Mouse (Mus musculus) heart, embryonic 11.5 days (tissue): ENCODE measurements around the gene Gm11273. TPM values are rescaled to one million over a fixed set of nuclear protein-coding genes. Genes with fewer than 3 reads are reported as not detected.
"Not testable (repeated sequence)": the region's sequence is repeated elsewhere in the genome, so short reads cannot be mapped to it uniquely, and the experiment has no call there.

Source experiments
- ATAC-seq: fragments of 200-750 bp; cut with Nextera tagmentation; replicated peaks from 2 replicates; pipeline ENCODE4 v1.8.0; 2017; ENCODE audit warnings: moderate library complexity; ENCODE audit not compliant: insufficient number of reproducible peaks, low FRiP score, low TSS enrichment
- H3K27ac ChIP-seq: fragments of 300-500 bp; sonication (generic); 2 replicates; pipeline ENCODE4 v1.5.1; 2014; ENCODE audit warnings: mild to moderate bottlenecking, low read depth, low read length
- H3K27me3 ChIP-seq: fragments of 300-500 bp; sonication (generic); 2 replicates; pipeline ENCODE4 v1.6.1; 2014; ENCODE audit warnings: mild to moderate bottlenecking, low read length, mixed read lengths; ENCODE audit not compliant: control insufficient read depth, insufficient read depth
- H3K36me3 ChIP-seq: fragments of 300-500 bp; sonication (generic); 2 replicates; pipeline ENCODE4 v1.6.1; 2014; ENCODE audit warnings: mild to moderate bottlenecking, low read length, moderate library complexity, mixed read lengths; ENCODE audit not compliant: control insufficient read depth, insufficient read depth
- H3K4me1 ChIP-seq: fragments of 300-500 bp; sonication (generic); 2 replicates; pipeline ENCODE4 v1.6.1; 2014; ENCODE audit warnings: low read length; ENCODE audit not compliant: control insufficient read depth, insufficient read depth
- H3K4me2 ChIP-seq: fragments of 300-500 bp; sonication (generic); 2 replicates; pipeline ENCODE4 v1.6.1; 2014; ENCODE audit warnings: mild to moderate bottlenecking, moderate library complexity
- H3K4me3 ChIP-seq: fragments of 300-500 bp; sonication (generic); 2 replicates; pipeline ENCODE4 v1.5.1; 2014; ENCODE audit warnings: low read depth, low read length
- H3K9ac ChIP-seq: fragments of 300-500 bp; sonication (generic); 2 replicates; pipeline ENCODE4 v1.6.1; 2014; ENCODE audit warnings: mild to moderate bottlenecking, low read depth, low read length, moderate library complexity
- H3K9me3 ChIP-seq: fragments of 300-500 bp; sonication (generic); replicated peaks from 2 replicates; pipeline ENCODE4 v1.6.1; 2016; ENCODE audit warnings: low read length; ENCODE audit not compliant: control insufficient read depth
- WGBS: fragments of 180-500 bp; shearing (Covaris S2); extraction: QIAGEN DNeasy Blood & Tissue Kit; methylation state at CpG from one replicate; pipeline ENCODE4 v1.1.7; 2014; ENCODE audit not compliant: insufficient replicate concordance; 5-methylcytosine and 5-hydroxymethylcytosine counted together
- polyA plus RNA-seq: library from polyadenylated mRNA; unstranded; fragments of >200 nt; fragmentation: Nextera tagmentation; extraction: Ambion mirVana; gene quantifications from 2 replicates; pipeline ENCODE4 v1.2.1, GENCODE M21; 2014

The Gm11273 gene
- 7.4 and 8.5 TPM in 2 replicates for polyA plus RNA-seq

DNA sequence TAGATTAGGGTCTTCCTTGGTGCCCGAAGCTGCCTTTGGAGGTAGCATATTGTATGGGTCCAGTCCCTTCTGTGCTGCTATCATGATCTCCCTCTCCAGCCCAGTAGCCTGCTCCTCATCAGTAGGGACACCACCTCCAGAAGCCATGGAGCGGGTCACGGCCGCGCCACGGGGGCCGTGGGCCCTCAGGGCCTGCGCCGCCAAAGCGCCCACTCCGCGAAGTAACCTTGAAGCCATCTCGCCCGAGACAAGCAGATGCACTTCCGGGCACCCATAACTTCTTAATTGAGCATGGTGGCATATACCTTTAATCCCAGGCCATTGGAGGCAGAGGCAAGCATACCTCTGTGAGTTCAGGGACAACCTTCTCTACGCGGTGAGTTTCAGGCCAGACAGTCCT is at the start of gene Gm11273:
TSS of gene Gm11273 (minus strand) at position 237 of the 400 bp plus-strand sequence.
- H3K27ac ChIP-seq, H3K9ac ChIP-seq, H3K36me3 ChIP-seq, ATAC-seq, H3K9me3 ChIP-seq, H3K4me2 ChIP-seq, H3K27me3 ChIP-seq, H3K4me1 ChIP-seq, H3K4me3 ChIP-seq: not testable (repeated sequence)
- 91% methylated on average over 17 of the region's 17 CpGs for WGBS

- H3K4me1 ChIP-seq: no peaks in the 10 kb centered on the region
- no peak overlapping the region for H3K4me3 ChIP-seq
- H3K27me3 ChIP-seq: no peaks in the 10 kb centered on the region
- ATAC-seq: no peak
- no peaks in the 10 kb centered on the region for H3K9me3 ChIP-seq
- H3K9ac ChIP-seq: no peak overlapping the region
- no peaks in the 10 kb centered on the region for H3K36me3 ChIP-seq
- H3K27ac ChIP-seq: no peak overlapping the region
- H3K4me2 ChIP-seq: no peak overlapping the region
- 43% methylated on average over 3 of the region's 3 CpGs for WGBS
These were observed 49.3 kb upstream of the Gm11273 start for GRCm38 (mm10) chr13:21550416-21551110.

- ATAC-seq: no peak
- no peaks in the 10 kb centered on the region for H3K27me3 ChIP-seq
- no peaks in the 10 kb centered on the region for H3K9me3 ChIP-seq
- no peak overlapping the region for H3K27ac ChIP-seq
- H3K36me3 ChIP-seq: no peaks in the 10 kb centered on the region
- no peaks in the 10 kb centered on the region for H3K4me1 ChIP-seq
- no peak overlapping the region for H3K4me2 ChIP-seq
- WGBS: 79% methylated on average over 3 of the region's 3 CpGs
- no peak overlapping the region for H3K9ac ChIP-seq
- H3K4me3 ChIP-seq: no peak overlapping the region
These were observed 48.3 kb upstream of the Gm11273 start for GRCm38 (mm10) chr13:21549487-21549886.

DNA sequence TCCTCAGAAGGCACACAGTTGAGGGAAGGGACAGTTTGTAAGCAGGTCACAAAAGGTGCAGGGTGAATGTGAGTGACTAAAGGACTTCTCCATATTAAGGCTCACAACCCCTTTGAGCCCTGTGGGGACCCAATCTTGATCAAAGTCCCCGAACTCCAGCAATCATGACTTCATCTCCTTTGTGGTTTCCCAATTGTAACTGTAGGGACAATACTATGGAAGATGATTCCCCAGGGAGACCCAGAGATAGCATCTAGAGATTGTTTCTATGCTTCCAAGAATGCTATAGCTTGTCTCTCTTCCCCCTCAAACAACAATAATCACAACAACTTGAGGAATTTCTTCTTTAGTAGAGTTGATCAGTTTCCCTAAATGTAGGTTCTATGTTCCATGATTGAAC is 41.5 kb upstream of the Gm11273 start, which contains the start of gene Olfr1366:
TSS of gene Olfr1366 (minus strand) at position 101 of the 400 bp plus-strand sequence.
- no peak within 1 kb of the TSS for H3K4me2 ChIP-seq
- H3K9ac ChIP-seq: no peak within 1 kb of the TSS
- no peak within 1 kb of the TSS for H3K4me3 ChIP-seq
- no peak for ATAC-seq
- no peaks in the 10 kb centered on the region for H3K27me3 ChIP-seq
- H3K9me3 ChIP-seq: no peaks in the 10 kb centered on the region
- H3K4me1 ChIP-seq: no peaks in the 10 kb centered on the region
- H3K36me3 ChIP-seq: no peaks in the 10 kb centered on the region
- no peak within 1 kb of the TSS for H3K27ac ChIP-seq
- 67% methylated on average over 1 of the region's 1 CpGs for WGBS

DNA sequence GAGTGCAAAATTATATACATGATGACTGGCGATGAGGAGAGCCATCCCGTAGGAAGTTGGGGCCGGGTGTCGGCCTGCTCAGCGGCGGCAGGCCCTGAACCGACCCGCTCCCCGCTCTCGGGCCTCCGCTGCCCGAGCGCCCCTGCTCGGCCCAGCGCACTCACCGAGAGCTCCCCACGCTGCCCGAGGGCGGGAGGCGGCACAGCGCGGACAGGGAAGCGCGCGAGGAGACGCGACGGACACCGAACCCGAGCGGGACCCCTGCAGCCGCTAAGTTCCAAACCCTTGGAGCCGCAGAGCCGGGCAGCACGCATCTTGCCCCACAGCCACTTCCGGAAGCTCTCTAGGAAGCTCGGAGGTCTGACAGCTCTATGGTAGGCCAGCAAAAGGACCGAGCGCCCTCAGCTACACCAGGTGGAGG is 29.6 kb upstream of the Gm11273 start, which contains the start of gene Zkscan8:
TSS of gene Zkscan8 (minus strand) at position 340 of the 421 bp plus-strand sequence.
- Histone ChIP-seq H3K4me3 (peak within 1 kb of the TSS; percentile 94), H3K9ac (peak within 1 kb of the TSS; percentile 99), H3K27ac (peak within 1 kb of the TSS; percentile 94), H3K4me1 (peaks cover 4% of the 10 kb centered on the region), H3K27me3 (no peaks in the 10 kb centered on the region), H3K9me3 (no peaks in the 10 kb centered on the region), H3K4me2 (peak within 1 kb of the TSS; percentile 76), H3K36me3 (peaks cover 10% of the 10 kb centered on the region; the same call in 1 of the 2 replicates)
- ATAC-seq: peak; percentile 87
- 0% methylated on average over 39 of the region's 39 CpGs for WGBS

GRCm38 (mm10) chr13:21530136-21530535 is 28.9 kb upstream of the Gm11273 start:
- peaks cover 12% of the 10 kb centered on the region; the same call in 1 of the 2 replicates for H3K36me3 ChIP-seq
- no peak overlapping the region for H3K9ac ChIP-seq
- H3K27ac ChIP-seq: no peak overlapping the region
- 48% methylated on average over 7 of the region's 7 CpGs for WGBS
- peak overlapping the region; percentile 76 for H3K4me2 ChIP-seq
- peak overlapping the region; percentile 94 for H3K4me3 ChIP-seq
- H3K4me1 ChIP-seq: peaks cover 4% of the 10 kb centered on the region
- no peaks in the 10 kb centered on the region for H3K27me3 ChIP-seq
- H3K9me3 ChIP-seq: no peaks in the 10 kb centered on the region
- no peak for ATAC-seq

GRCm38 (mm10) chr13:21506221-21506649 is 5.0 kb upstream of the Gm11273 start:
- peak overlapping the region; percentile 82 for H3K9ac ChIP-seq
- no peaks in the 10 kb centered on the region for H3K27me3 ChIP-seq
- peak overlapping the region; percentile 70 for H3K4me2 ChIP-seq
- under 1% methylated on average over 21 of the region's 21 CpGs for WGBS
- peak; percentile 99 for ATAC-seq
- peak overlapping the region; percentile 86 for H3K27ac ChIP-seq
- H3K36me3 ChIP-seq: no peaks in the 10 kb centered on the region
- H3K9me3 ChIP-seq: no peaks in the 10 kb centered on the region
- H3K4me1 ChIP-seq: no peaks in the 10 kb centered on the region
- peak overlapping the region; percentile 70 for H3K4me3 ChIP-seq

DNA sequence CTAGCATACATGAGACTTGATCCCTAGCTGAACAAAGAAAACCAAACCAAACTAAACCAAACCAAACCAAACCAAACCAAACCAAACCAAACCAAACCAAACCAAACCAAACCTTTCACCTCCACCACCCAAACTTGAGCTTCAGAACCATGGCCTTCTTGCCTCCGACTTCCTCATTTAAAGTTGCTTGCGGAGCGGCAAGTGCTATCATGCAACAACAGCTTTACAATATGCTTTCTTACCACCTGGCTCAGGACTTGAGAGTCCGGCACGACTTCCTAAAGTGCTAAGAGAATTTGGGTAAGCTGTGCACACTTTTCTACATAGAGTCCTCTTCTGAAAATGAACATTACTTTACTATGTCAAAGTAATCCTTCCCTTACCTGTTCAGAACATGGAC is 1.1 kb upstream of the Gm11273 start:
- Histone ChIP-seq H3K36me3 (no peaks in the 10 kb centered on the region), H3K27ac (no peak overlapping the region), H3K9ac (no peak overlapping the region), H3K27me3 (no peaks in the 10 kb centered on the region), H3K4me2 (no peak overlapping the region), H3K9me3 (no peaks in the 10 kb centered on the region), H3K4me1 (no peaks in the 10 kb centered on the region), H3K4me3 (no peak overlapping the region)
- WGBS: 81% methylated on average over 5 of the region's 5 CpGs
- ATAC-seq: no peak

DNA sequence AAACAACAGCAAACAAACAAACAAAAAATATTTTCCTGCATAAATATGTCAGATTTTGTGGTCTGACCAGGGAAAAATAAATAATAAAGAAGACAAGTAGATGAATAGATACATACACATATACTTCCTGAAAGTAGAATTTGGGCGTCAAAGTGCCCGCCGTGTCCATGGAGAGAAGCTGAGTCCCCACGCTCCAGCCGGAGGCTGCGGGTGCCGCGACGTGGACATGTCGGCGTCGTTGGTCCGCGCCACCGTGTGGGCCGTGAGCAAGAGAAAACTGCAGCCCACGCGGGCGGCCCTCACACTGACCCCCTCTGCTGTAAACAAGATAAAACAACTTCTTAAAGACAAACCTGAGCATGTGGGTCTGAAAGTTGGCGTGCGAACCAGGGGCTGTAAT is 6.1 kb downstream of the Gm11273 start, which contains the start of gene AK157302:
TSS of gene AK157302 (plus strand) at position 144 of the 400 bp plus-strand sequence.
- no peak for ATAC-seq
- Histone ChIP-seq H3K4me1 (no peaks in the 10 kb centered on the region), H3K4me3 (no peak within 1 kb of the TSS), H3K27ac (no peak within 1 kb of the TSS), H3K27me3 (no peaks in the 10 kb centered on the region), H3K36me3 (no peaks in the 10 kb centered on the region), H3K4me2 (no peak within 1 kb of the TSS), H3K9ac (no peak within 1 kb of the TSS), H3K9me3 (no peaks in the 10 kb centered on the region)
- 89% methylated on average over 21 of the region's 21 CpGs for WGBS
